Mouse (Mus musculus) bone marrow macrophage, adult 2 months (primary cell): Measurements from ENCODE around the gene Gm9195.

Experiments
- CTCF ChIP-seq: IDR thresholded peaks from 2 replicates; pipeline ENCODE4 v1.5.1; 2012; ENCODE audit warnings: low read depth, mild to moderate bottlenecking, low read length, moderate library complexity
- POLR2A ChIP-seq: IDR thresholded peaks from 2 replicates; pipeline ENCODE4 v1.6.1; 2012; ENCODE audit warnings: mild to moderate bottlenecking, low read depth, low read length, borderline replicate concordance

DNA sequence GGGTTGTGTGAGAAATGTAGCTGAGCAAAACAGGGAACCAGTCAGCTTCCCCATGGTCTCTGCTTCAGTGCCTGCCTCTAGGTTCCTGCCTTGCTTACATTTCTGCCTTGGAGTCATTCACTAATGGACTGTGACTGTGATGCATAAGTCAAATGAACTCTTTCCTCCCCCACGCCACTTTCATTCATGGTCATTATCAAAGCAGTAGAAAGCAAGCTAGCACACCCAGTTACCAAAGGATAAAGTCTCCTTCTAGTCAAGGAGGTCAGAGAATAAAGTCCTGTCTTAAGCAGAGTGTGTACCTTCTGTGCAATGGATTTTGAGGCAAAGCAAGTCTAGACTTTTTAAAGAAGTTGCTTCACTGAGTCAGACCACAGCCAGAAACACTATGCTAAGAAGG lies 35.5 kb upstream of the Gm9195 start:
- TF ChIP-seq CTCF (no peak), POLR2A (no peak)
